Mouse (Mus musculus): ENCODE results near the gene H60b.

GRCm38 (mm10) chr10:22302344-22303057 is 144.1 kb downstream of the H60b start:
- TF ChIP-seq MYOG (IDR thresholded peaks at IDR 0.05; ENCODE audit: control insufficient read depth, extremely low read depth, insufficient read length) (no peak), MAX (IDR thresholded peaks at IDR 0.05) (no peak)

Measured in C2C12 (cell line).